Mouse (Mus musculus) megakaryocyte, adult 5-6 weeks (primary cell): ENCODE results near the gene Plpp6. TPM values are rescaled to one million over a fixed set of nuclear protein-coding genes. Genes with fewer than 3 reads are reported as not detected.

Source experiments
- ATAC-seq: 2 replicates; pipeline ENCODE4 v1.8.0; 2016; ENCODE audit warnings: mild to moderate bottlenecking, inconsistent platforms; ENCODE audit not compliant: poor library complexity, severe bottlenecking
- total RNA-seq, 2 experiments: library from RNA; stranded (forward) in 1 of 2; stranded (reverse) in 1 of 2; fragments of 153-499, 151-499 nt in 1 of 2; fragments of 221-1000, 200-1000 nt in 1 of 2; gene quantifications; 2 replicates each; pipeline versions ENCODE4 v1.2.3 to v1.2.4; 2015 to 2017

Plpp6 gene
- total RNA-seq (2015) (15.6 and 16.1 TPM in 2 replicates), total RNA-seq (2017) (6.7 and 7.2 TPM in 2 replicates)

DNA sequence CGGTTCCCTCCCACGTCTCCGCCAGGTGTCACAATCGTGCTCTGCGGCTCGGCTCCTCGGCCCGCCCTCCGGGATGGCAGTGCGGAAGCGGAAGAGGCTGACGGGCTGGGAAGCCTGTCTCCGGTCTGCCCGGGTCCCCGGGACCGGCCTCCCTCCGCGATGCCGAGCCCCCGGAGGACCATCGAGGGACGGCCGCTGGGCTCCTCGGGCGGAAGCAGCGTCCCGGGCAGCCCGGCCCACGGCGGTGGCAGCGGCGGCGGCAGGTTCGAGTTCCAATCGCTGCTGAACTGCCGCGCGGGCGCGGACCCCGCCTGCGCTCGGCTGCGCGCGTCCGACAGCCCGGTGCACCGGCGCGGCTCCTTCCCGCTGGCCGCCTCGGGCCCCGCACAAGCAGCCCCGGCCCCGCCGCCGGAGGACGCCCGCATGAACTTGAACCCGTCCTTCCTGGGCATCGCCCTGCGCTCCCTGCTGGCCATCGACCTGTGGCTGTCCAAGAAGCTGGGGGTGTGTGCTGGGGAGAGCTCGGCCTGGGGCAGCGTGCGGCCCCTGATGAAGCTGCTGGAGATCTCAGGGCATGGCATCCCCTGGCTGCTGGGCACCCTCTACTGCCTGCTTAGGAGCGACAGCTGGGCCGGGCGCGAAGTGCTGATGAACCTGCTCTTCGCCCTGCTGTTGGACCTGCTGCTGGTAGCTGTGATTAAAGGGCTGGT, at the start of gene Plpp6:
Plpp6 (plus strand) TSS at position 112 of the 710 bp plus-strand sequence.
- ATAC-seq: peak; percentile 90

DNA sequence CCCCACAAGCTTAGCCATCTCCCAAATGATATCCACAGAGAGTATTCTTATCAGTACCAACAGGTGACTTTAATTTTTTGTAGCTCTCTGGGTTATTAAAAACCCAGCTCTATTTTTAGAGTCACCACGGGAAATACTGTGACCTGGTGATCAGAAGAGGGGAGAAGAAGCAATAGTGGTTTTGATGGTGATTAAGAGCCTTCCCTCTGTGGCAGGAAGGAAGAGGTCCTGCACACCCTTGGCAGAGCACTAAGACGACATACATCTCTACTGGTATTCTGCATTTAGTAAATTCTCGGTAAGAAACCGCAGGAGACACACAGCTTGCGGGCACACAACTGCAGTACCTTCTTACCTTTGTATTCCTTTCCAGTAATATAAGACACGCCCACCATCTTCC, 49.2 kb upstream of the Plpp6 start:
- no peak for ATAC-seq

DNA sequence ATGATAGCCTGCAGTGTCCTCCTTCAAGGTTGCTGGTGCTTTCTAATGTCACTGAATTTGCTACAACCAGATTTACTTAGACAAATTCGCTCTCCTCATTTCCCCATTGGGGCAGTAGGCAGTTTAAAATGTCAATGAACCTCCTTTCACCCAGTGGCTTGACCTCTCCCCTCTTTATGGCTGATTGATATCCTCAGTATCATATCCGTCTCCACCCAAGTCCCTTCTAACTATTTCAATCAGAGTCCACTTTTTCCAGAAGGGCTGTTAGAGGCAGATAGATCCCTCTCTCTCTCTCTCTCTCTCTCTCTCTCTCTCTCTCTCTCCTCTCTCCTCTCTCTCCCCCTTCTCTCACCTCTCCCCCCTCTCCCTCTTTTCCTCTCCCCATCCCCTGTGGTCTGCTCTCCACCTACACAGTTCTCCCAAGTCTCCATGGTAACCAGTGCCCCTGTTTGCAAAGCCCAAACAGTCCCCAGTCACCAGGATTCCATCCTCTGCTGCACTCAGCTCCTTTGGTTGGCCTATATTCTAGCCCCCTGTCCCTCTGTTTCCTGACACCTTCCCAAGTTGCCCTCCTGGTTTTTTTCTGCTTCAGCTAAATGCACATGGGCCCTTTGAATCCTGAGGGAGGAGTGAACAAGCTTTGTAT, 48.0 kb upstream of the Plpp6 start:
- no peak for ATAC-seq

DNA sequence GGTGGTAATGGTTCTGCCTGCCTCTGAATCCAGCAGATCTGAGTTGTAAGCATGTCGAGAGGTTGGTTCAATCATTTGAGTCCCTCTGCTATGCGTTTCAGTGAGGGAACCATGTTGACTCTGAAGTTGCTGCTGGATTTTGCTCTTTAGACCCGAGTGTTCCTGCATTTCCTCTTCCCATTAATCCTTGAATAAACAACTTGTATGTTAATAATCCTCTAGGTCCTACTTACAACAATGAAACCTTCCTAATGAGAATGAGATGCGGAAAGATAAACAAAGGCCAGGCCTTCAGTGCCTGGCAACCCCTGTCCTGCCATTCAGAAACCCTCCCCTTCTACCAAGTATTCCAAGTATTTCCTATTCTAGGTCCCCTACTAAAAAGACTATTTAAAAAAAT, 47.3 kb upstream of the Plpp6 start:
- no peak for ATAC-seq

DNA sequence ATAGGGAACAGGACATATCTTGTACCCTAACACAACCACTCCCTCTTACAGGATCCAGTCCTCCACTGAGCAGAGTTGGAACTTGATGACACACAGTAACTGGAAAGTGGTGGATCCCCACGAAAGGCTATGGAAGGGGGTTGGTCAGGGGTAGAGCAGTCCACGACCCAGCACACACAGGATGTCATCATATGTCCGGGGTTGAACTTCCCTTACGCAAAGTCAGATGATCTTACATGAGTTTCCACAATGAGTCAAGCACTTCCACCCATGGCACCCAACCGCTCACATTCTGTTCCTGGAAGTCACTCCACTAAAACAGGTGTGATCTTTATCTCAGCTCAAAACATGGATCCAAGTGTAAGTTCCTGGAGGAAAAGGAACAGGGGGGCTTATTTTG, 45.9 kb upstream of the Plpp6 start:
- ATAC-seq: peak; percentile 67

DNA sequence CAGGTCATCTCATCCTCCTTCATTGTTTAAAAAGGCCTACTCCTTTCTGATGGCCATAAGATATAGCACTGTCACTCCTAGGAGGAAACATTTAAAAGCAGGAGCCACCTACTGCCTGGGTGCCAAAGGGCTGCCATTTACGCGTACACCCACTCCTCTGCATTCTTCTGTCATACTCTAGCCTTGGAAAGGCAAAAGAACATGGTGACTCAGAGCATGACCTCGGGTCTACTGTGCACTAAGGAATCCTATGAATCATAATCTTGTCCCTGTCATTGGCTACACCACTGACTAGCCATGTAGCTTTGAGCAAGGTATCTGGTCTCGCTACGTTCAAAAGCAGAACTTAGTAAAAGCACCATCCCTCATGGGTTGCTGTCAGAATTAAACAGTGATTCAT, 37.4 kb upstream of the Plpp6 start:
- ATAC-seq: no peak

DNA sequence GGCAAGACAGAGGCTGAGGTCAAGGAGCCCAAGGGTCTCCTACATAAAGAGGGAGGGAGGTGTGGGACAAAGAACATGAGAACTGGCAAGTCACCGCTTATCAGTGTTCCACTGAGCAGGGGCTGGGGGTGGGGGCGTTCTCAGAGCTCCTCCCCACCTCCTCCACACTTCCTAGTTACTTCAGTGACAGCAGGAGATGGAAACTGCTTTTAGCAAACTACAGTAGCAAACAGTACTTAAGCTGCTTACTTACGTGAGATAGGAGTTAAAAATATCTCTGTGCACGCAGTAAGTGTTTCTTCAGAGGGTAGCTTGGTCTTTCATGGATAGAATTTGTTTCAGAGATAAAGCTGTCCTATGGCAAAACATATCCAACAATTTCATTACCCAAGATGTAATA, 36.4 kb upstream of the Plpp6 start:
- no peak for ATAC-seq

DNA sequence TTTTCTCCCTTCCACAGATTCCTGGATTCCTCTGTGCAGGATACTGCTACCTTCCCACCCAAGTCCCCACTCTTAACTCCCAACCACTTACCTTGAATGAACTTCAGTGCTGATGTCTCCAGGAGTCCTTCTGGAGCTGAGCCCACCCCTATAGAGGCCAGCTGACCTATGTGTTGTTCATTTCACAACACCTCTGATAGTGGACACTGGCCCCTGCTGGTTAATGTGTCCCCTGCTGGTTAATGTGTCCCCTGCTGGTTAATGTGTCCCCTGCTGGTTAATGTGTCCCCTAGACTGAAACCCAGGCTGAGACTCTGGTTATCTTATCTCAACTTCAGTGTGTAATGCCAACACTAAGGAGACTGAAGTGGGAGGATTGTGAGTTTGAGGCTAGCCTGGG, 34.7 kb upstream of the Plpp6 start:
- ATAC-seq: no peak

DNA sequence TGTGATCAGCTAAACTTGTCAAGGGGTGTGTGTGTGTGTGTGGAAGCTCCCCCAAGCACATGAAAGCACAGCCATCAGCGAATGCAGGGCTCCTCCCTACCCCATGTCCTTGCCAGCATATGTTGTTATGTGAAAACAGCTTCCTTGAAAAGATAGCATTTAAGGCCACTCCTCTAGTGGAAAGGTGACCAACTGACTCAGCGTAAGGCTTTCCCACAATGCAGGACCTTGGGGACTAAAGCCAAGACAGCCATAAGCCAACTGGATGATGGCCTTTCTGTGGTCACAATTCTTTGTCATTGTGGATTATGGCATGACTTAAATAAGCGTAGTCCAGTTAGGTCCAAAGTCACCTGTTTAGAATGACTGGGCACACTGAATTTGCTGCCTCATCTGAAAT, 28.9 kb upstream of the Plpp6 start:
- no peak for ATAC-seq

DNA sequence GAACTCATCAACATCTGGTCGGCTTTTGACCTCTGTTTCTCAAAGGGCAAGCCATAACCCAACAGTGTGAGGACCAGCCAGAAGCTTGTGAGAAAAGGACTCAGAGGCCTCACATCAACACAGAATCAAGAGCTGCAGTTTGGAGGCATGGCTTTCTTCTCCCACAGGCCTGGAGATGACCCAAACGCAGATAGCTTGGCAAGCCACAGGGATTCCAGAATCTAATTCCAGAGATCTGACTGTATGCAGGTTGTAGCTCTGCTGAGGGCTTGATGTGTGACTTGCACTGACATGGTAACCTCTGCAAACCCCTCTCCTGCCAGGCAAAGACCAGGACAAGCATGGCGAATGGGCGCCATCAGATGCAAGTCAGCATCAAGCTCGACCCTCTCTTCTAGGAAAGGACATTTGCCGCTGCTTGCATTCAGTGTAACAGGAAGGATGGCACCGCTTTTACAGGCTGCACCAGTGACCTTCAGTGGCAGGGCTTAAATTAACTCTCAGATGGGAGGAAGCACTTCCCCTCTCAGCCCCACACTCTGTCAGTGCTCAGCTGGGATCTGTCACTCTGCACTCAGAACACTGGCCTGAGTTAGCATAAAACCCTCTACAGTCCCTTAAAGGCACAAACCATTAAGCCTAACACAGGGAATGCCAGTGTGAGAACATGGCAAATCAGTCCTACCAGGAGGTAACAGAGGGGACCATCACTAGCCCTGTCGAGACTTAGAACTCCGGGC, 23.4 kb upstream of the Plpp6 start:
- ATAC-seq: no peak

DNA sequence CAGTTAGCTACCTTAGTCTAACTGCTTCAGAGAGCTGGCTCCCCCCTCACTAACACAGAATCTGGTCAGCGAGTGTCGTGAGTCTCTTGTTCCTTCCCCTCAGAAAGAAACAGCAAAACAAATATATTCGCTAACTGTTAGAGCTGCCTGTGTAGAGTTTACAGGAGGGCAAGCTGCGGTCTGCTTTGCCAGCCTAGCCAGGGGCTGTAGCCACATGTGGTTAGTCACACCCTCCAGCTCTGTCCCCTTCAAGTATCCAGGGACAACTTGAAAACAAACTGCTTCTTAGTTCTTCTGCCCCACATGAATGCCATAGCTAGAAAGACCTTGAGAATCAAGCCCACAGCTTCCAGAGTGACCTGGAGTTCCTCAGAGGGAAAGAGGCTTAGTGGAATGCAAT, 22.5 kb upstream of the Plpp6 start:
- ATAC-seq: no peak

DNA sequence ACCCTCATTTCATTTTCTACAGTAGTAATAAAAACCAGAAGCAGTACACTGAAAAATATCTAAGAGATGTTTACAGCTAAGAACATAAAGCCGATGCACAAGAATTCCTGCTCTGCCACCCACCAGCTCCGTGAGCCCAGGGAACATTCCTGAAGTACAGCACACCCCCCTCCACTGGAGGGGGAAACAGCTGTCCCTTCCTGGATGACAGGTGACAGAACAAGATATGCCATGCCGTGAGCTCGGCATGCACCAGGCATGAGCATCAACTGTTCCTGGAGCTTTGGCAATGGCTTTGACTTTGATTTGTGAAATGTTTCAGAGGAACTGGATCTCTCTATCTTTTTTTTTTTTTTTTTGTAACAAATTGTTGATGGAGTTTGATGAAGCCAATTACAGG, 17.0 kb upstream of the Plpp6 start:
- no peak for ATAC-seq

DNA sequence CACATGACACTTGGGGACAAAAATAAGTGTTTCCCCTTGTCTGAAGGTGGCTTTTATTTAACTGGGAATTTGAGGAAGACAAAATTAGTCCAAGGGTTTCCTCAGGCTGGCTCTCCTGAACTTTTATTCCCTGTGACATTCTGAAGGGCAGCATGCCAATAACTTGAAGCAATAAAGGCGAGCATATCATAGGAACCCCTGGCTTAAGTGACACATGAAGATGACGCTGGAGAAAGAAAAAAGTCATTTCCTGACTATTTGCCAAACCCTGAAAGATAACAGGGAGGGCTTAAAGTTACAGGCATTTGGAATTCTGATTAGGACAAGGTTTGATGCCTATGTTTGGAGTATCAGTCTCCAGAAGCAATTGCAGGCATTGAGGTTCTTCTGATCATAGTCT, 16.4 kb upstream of the Plpp6 start:
- ATAC-seq: no peak

DNA sequence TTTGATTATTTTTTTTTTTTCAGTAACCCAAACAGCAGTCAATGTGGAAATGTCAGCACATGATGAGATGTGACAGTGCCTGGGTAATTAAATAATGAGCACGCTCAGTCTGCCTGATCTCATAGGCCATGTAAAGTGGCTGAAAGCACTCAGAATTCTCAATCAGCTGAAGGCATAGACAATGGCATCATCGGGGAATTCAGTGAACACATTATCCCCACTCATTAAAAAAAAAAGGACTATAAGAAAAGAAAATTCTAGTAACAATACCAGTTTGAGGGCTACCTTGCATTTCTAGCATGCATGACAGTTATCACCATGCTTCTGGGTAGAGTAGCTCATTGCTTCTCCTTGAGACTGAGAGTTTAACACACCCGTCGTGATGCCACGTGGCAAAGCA, 12.5 kb upstream of the Plpp6 start:
- no peak for ATAC-seq

DNA sequence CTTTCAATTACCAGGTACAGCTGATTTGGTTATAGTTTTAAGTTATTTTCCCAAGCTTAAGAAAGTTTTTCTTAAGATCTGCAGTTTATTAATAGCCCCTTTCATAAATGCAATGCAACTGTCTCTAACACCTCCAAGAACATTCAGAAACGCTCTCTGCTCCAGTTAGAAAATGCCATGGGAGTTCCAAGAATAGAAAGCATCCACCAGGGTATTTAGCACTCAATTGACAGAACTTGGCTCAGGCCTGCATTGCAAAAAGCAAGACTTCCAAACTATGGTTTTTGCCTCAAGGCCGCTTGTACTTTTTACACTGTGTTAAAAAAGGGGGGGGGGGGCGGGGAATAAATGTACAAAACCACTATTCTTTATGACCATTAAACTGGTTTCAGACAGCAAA, 640 bp upstream of the Plpp6 start:
- ATAC-seq: no peak

DNA sequence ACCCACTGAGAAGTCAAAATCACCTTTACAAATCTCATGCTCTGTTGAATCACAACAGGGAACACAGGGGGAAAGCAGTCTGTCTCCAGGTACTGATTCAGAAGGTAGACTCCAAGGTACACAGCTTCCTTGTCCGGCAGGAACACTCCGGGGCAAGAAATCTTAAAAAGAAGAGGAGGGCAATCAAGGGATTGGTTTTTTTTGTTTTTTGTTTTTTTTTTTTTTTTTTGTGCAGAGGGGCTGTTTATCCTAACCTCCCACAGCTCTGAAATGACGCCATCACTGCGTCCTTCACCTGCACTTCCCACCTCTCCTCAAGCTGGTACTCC, 276 bp upstream of the Plpp6 start:
- ATAC-seq: no peak

DNA sequence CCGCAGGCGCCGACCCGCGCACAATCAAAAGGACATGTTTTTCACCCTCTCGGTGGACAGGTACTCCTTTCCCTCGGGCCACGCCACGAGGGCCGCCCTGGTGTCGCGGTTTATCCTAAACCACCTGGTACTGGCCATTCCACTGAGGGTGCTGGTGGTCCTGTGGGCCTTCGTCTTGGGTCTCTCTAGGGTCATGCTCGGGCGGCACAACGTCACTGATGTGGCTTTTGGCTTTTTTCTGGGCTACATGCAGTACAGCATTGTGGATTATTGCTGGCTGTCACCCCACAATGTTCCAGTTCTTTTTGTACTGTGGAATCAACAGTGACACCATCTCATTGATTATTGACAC, 775 bp downstream of the Plpp6 start:
- ATAC-seq: no peak

DNA sequence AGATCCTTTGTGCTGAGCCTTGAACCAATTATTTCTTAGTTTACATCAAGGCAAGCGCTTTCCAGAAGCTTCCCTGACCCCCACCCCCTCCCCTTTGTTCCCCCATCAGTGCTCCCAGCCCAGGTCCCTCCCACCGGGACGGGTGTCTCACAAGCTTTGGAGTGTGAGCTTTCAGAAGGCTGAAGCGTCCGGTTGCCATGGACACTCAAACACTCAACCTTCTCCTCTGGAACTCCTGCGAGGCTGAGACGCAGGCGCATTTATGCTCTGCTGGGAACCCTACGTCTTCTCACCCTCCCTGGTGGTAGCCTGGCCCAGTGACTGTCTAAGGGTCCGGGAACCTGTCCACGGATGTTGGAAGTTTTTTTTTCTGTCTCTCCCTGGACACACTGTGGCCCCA, 3.9 kb downstream of the Plpp6 start, which contains the start of gene 4430402I18Rik:
4430402I18Rik (minus strand) TSS at position 149 of the 400 bp plus-strand sequence.
- no peak for ATAC-seq

DNA sequence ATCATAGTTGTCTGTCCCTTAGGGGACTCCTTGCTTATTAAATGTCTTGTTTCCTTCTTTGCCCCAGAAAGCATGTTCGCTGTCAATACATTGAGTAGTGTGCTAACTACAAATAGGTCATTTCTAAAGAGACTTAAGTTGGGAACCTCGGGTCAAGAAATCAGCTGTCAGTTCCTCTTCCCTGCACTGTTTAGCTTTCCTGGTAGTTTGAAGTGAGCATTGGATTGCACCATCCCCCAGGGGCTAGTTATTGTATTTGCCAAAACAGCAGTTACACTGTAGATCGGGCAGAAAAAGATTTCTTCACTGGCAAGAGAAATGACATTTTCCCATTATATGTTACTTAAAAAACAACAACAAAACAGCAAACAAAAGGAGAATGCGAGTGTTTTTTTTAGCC, 4.4 kb downstream of the Plpp6 start:
- ATAC-seq: no peak

DNA sequence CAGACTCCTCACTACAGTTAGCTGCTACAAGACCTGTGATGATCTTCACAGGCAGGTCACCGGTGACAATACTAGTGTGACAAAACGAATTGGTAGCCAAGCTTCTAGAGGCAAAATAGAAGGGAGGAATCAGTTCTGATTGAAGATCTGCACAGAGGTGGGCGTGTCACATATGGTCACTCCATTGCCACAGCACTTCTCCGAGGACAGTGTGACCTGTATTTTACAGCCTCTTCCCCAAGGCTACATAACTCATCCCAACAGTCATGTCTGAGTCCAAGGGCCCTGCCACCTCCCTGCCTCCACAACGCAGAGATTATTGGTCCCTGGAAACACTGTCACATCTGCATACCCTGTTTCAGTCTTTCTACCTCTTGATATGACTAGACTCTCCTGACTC, 5.5 kb downstream of the Plpp6 start:
- ATAC-seq: no peak

DNA sequence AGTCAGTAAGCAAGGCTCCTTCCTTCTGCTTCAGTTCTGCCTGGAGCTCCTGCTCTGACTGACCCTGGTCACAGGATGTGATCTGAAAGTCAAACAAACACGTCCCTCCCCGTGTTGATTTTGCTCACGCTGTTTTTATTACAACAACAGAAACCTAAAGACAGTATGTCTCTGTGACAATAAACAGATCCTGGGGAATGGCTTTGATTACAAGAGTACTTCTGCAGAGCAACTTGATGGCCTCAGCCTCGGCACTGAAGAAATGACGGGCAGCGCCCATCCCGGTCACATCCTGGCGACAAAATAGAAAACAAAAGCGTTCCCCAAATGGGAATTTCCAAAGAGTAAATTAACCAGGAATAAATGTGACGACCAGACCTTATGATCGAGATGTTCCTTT, 6.5 kb downstream of the Plpp6 start:
- no peak for ATAC-seq

DNA sequence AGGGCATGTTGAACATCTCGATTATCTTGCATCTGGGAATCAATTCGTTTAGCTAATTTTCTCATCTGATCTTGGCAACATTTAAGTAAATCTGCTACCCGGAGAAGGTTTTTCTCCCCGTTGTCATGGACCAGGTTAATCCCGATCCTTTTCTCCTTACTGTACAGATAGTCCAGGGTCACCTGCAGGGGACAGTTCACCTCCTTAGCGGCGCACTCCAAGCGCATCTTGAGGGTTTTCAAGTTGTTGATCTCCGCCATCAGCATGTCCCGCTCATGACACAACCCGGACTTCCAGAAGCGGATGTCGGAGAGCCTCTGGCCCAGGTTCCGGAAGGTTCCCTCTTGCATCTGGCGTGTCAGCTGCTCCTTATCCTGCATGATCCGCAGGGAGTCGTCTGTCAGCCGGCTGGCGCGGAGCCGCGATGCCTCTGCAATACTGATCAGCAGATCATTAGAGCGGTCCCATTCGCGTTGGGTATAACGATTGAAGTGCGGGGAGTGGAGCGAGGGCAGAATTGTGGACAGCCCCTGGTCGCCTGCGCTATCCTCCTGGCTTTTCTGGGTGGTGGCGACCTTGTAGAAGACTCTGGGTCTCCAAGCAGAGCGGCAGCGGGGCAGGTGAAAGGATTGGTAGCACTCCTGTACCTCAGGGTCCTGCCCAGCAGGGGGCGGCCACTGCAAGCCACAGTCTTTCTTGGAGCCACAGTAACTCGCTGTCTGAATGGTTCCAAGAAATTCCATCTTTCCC, 11.3 kb downstream of the Plpp6 start:
- peak; percentile 98 for ATAC-seq
